Comparison of ENCODE assay signal across 12 mouse cellular contexts in genomic region chr1:58952526-58952925, GRCm38 (mm10). TPM values are rescaled to one million over a fixed set of nuclear protein-coding genes. Genes with fewer than 3 reads are reported as not detected.
DNase-seq lines count a peak whose midpoint lies in the region; ATAC-seq and TF ChIP-seq lines count a peak whose summit lies in the region.
"Had no signal": no experiment of that assay in that cellular context is flagged by ENCODE, and none has a peak within 500 bp of the region (broad histone marks: within the 10 kb centered on the region; RNA-seq: fewer than 3 reads in every experiment).

No protein-coding gene starts in this region.

- TF ChIP-seq CTCF in left cerebral cortex, adult 2 months (IDR thresholded peaks at IDR 0.05): no peak
- no peak for TF ChIP-seq CTCF in small intestine, adult 2 months (IDR thresholded peaks at IDR 0.05; ENCODE audit: extremely low read depth, insufficient read length, insufficient replicate concordance, low read depth, low read length)

- no peak for TF ChIP-seq POLR2A in small intestine, adult 2 months (IDR thresholded peaks at IDR 0.05; ENCODE audit: low read depth, low read length)

- ATAC-seq in heart, embryonic 16.5 days (replicated peaks; ENCODE audit: extremely low read depth, insufficient read depth, low FRiP score): no peak
- no peak for ATAC-seq in megakaryocyte-erythroid progenitor cell, adult 5-6 weeks (replicated peaks; ENCODE audit: low FRiP score, low TSS enrichment, poor library complexity, severe bottlenecking)

- no peak overlapping the region for H3K9ac ChIP-seq in heart, embryonic 16.5 days (ENCODE audit: low read length)
- H3K9ac ChIP-seq: forebrain, embryonic 12.5 days had no signal

- H3K4me1 ChIP-seq in heart, embryonic 16.5 days (ENCODE audit: control insufficient read depth, insufficient read depth, low read length): peaks cover 65% of the 10 kb centered on the region
- H3K4me1 ChIP-seq in small intestine, adult 2 months (ENCODE audit: control insufficient read depth, insufficient read depth, insufficient read length, low read length): peaks cover 25% of the 10 kb centered on the region; the same call in 1 of the 2 replicates

- intact Hi-C loops in heart, postnatal 10 days (cut with DNase I): no loop called here
- intact Hi-C loops in left cerebral cortex, adult 2 months (cut with DNase I): no loop called here

- peak; percentile 0 for DNase-seq in heart, adult 8-10 months (ENCODE audit: low spot score)
- DNase-seq in heart, postnatal 10 days: no peak
- no peak for DNase-seq in left cerebral cortex, adult 2 months (ENCODE audit: extremely low spot score in 1 of 2, low spot score in 2 of 2)
- no peak for DNase-seq in left cerebral cortex, adult 9 months (ENCODE audit: low spot score in 2 of 2)
- no peak for DNase-seq in layer of hippocampus, adult 8-10 months (ENCODE audit: low spot score in 2 of 2)
- DNase-seq: gastrocnemius, postnatal 14 days; lung, postnatal 10 days; midbrain, embryonic 14.5 days had no signal

- peak overlapping the region; percentile 15; the same call in 1 of the 2 replicates for H3K27ac ChIP-seq in left cerebral cortex, adult 2 months
- H3K27ac ChIP-seq in heart, embryonic 16.5 days (ENCODE audit: low read length): peak overlapping the region; percentile 15; the same call in 1 of the 2 replicates
- peak overlapping the region; percentile 61; the same call in 1 of the 2 replicates for H3K27ac ChIP-seq in small intestine, adult 2 months (ENCODE audit: insufficient read depth, low read depth, low read length)
- H3K27ac ChIP-seq: forebrain, embryonic 12.5 days had no signal

- WGBS in heart, embryonic 16.5 days: 82% methylated on average over 5 of the region's 5 CpGs
- 69% methylated on average over 5 of the region's 5 CpGs for WGBS in small intestine, adult 2 months

- H3K4me3 ChIP-seq in left cerebral cortex, adult 2 months: no peak overlapping the region
- no peak overlapping the region for H3K4me3 ChIP-seq in heart, embryonic 16.5 days (ENCODE audit: low read length)
- no peak overlapping the region for H3K4me3 ChIP-seq in small intestine, adult 2 months (ENCODE audit: low read depth, low read length)
- H3K4me3 ChIP-seq: forebrain, embryonic 12.5 days had no signal

- no peak overlapping the region for H3K4me2 ChIP-seq in heart, embryonic 16.5 days (ENCODE audit: low read depth, low read length)
- H3K4me2 ChIP-seq: forebrain, embryonic 12.5 days had no signal

- H3K27me3 ChIP-seq in heart, embryonic 16.5 days (ENCODE audit: control insufficient read depth, insufficient read depth, low read length): no peaks in the 10 kb centered on the region
- no peaks in the 10 kb centered on the region for H3K27me3 ChIP-seq in small intestine, adult 2 months (ENCODE audit: control insufficient read depth, insufficient read depth, low read length)
- H3K27me3 ChIP-seq: forebrain, embryonic 12.5 days had no signal

- H3K9me3 ChIP-seq in heart, embryonic 16.5 days (replicated peaks; ENCODE audit: control insufficient read depth, low read length): no peaks in the 10 kb centered on the region
- H3K9me3 ChIP-seq: forebrain, embryonic 12.5 days had no signal

- no peaks in the 10 kb centered on the region for H3K36me3 ChIP-seq in heart, embryonic 16.5 days (ENCODE audit: control insufficient read depth, insufficient read depth)
- H3K36me3 ChIP-seq in small intestine, adult 2 months (ENCODE audit: control insufficient read depth, insufficient read depth, low read length): no peaks in the 10 kb centered on the region
- H3K36me3 ChIP-seq: forebrain, embryonic 12.5 days had no signal

RNA-seq across cellular contexts. Expression of gene Trak2, which starts 20.7 kb away (rescaled TPM):
- total RNA-seq in heart, adult 8-10 months (2022): 100 to 1,000 TPM; 204 to 258 (median 233) TPM
- 100 to 1,000 TPM; 155 to 161 TPM for total RNA-seq in heart, postnatal 10 days (2021)
- 100 to 1,000 TPM; 134 to 136 TPM for total RNA-seq in left cerebral cortex, adult 2 months (2021)
- polyA plus RNA-seq in heart, embryonic 16.5 days (2015; fragmentation: Nextera tagmentation; extraction: Ambion mirVana): 29.5 and 37.2 TPM in 2 replicates
- polyA plus RNA-seq in small intestine, adult 2 months (2012; rRNA removed): 10.2 and 13.0 TPM in 2 replicates
- 100 to 1,000 TPM; 107 to 129 (median 113) TPM for total RNA-seq in layer of hippocampus, adult 8-10 months (2022)
- 82.4 and 98.1 TPM in 2 replicates for total RNA-seq in megakaryocyte-erythroid progenitor cell, adult 5-6 weeks (2014; fragmentation: Nextera tagmentation)
- 50.7 and 56.6 TPM in 2 replicates for total RNA-seq in megakaryocyte-erythroid progenitor cell, adult 5-6 weeks (2017)

RNA-seq across cellular contexts. Expression of gene Stradb, which starts 20.8 kb away (rescaled TPM):
- 10 to 100 TPM; 70.3 to 88.6 (median 75.8) TPM for total RNA-seq in heart, adult 8-10 months (2022)
- total RNA-seq in heart, postnatal 10 days (2021): 10 to 100 TPM; 39.6 to 40.7 TPM
- 10 to 100 TPM; 59.3 to 59.6 TPM for total RNA-seq in left cerebral cortex, adult 2 months (2021)
- polyA plus RNA-seq in heart, embryonic 16.5 days (2015; fragmentation: Nextera tagmentation; extraction: Ambion mirVana): 25.9 and 26.1 TPM in 2 replicates
- polyA plus RNA-seq in small intestine, adult 2 months (2012; rRNA removed): 2.6 and 6.2 TPM in 2 replicates
- total RNA-seq in layer of hippocampus, adult 8-10 months (2022): 10 to 100 TPM; 29.0 to 40.0 (median 38.1) TPM
- total RNA-seq in megakaryocyte-erythroid progenitor cell, adult 5-6 weeks (2014; fragmentation: Nextera tagmentation): 35.6 and 36.6 TPM in 2 replicates
- 14.2 and 23.8 TPM in 2 replicates for total RNA-seq in megakaryocyte-erythroid progenitor cell, adult 5-6 weeks (2017)
